Mouse (Mus musculus): Measurements from ENCODE around the gene Luc7l2. TPM values are rescaled to one million over a fixed set of nuclear protein-coding genes. Genes with fewer than 3 reads are reported as not detected.

Gene Luc7l2
- polyA plus RNA-seq, 1 experiment = 204 TPM

- Histone ChIP-seq H3K4me1 (ENCODE audit: control insufficient read depth, insufficient read depth, low read length) (peaks cover 30% of the 10 kb centered on the region), H3K27ac (ENCODE audit: insufficient read depth, low read depth, low read length) (no peak overlapping the region), H3K4me3 (ENCODE audit: insufficient read depth, low read length) (no peak overlapping the region)
- TF ChIP-seq CTCF (IDR thresholded peaks at IDR 0.05; ENCODE audit: low read depth, low read length) (no peak), POLR2A (IDR thresholded peaks at IDR 0.05; ENCODE audit: borderline replicate concordance, low read depth, low read length) (no peak)
Measured at GRCm38 (mm10) chr6:38642593-38642992, 91.5 kb downstream of the Luc7l2 start.

GRCm38 (mm10) chr6:38643039-38643438, 91.9 kb downstream of the Luc7l2 start:
- Histone ChIP-seq H3K27ac (ENCODE audit: insufficient read depth, low read depth, low read length) (no peak overlapping the region), H3K4me1 (ENCODE audit: control insufficient read depth, insufficient read depth, low read length) (peaks cover 27% of the 10 kb centered on the region), H3K4me3 (ENCODE audit: insufficient read depth, low read length) (no peak overlapping the region)
- TF ChIP-seq POLR2A (IDR thresholded peaks at IDR 0.05; ENCODE audit: borderline replicate concordance, low read depth, low read length) = no peak
- no peak for TF ChIP-seq CTCF (IDR thresholded peaks at IDR 0.05; ENCODE audit: low read depth, low read length)

- Histone ChIP-seq H3K4me1 (ENCODE audit: control insufficient read depth, insufficient read depth, low read length) (no peaks in the 10 kb centered on the region), H3K27ac (ENCODE audit: insufficient read depth, low read depth, low read length) (no peak overlapping the region)
- TF ChIP-seq CTCF (IDR thresholded peaks at IDR 0.05; ENCODE audit: low read depth, low read length) (no peak), POLR2A (IDR thresholded peaks at IDR 0.05; ENCODE audit: borderline replicate concordance, low read depth, low read length) (no peak)
Measured at GRCm38 (mm10) chr6:38649545-38649944, 98.4 kb downstream of the Luc7l2 start.

DNA sequence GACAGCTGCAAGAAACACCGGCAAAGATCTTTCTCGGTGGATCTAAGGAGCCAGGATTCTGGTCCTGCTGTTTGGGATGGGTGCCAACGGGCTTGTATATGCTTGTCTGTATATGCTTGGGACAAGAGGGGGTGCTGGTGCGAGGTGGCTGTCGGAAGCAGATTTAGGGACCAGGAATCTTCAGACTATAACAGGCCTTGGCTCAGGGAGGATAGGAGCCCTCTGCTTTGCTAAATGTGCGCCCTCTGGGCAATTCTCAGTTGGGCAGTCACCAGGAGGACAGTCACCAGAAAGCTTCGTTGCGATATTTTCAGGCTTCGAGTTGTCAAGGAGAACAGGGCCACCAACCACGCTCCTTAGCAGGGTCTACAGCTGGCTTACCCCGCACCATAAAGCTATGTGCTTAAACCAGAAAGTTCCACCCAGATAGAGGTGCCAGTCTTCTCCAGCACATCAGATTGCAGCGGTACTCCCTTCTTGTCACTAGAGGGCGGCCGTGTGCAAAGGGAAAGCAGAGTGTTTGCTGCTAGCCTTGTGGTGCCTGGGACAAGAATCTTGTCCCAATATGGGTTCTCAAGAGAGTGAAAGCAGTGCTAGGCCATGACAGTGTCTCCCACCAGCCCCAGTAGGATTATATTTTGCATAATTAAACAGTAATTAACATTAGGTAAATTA, 99.3 kb downstream of the Luc7l2 start:
- Histone ChIP-seq H3K4me1 (ENCODE audit: control insufficient read depth, insufficient read depth, low read length) (no peaks in the 10 kb centered on the region), H3K27ac (ENCODE audit: insufficient read depth, low read depth, low read length) (no peak overlapping the region), H3K4me3 (ENCODE audit: insufficient read depth, low read length) (no peak overlapping the region)
- TF ChIP-seq CTCF (IDR thresholded peaks at IDR 0.05; ENCODE audit: low read depth, low read length) (peak; percentile 76), POLR2A (IDR thresholded peaks at IDR 0.05; ENCODE audit: borderline replicate concordance, low read depth, low read length) (no peak)

More at GRCm38 (mm10) chr6:38649545-38649944, 98.4 kb downstream of the Luc7l2 start:
- no peak overlapping the region for H3K4me3 ChIP-seq (ENCODE audit: insufficient read depth, low read length)

Other genes starting within 250 kb of the Luc7l2 start
- 76.7 and 83.5 TPM in 2 replicates for gene Zc3hav1, start 196.7 kb upstream of the Luc7l2 start, polyA plus RNA-seq (2012; ENCODE audit: insufficient read depth, insufficient read length, missing spikeins)
- 0.32 and 1.7 TPM in 2 replicates for gene Ttc26, start 169.9 kb upstream of the Luc7l2 start, polyA plus RNA-seq (2012; ENCODE audit: insufficient read depth, insufficient read length, missing spikeins)
- 23.2 and 26.4 TPM in 2 replicates for gene Ubn2, start 117.4 kb upstream of the Luc7l2 start, polyA plus RNA-seq (2012; ENCODE audit: insufficient read depth, insufficient read length, missing spikeins)
- gene Fmc1, start 17.8 kb upstream of the Luc7l2 start, polyA plus RNA-seq (2012; ENCODE audit: insufficient read depth, insufficient read length, missing spikeins) = 11.6 and 11.7 TPM in 2 replicates
- 0.64 TPM in 1 of 2 replicates, not detected in the other for gene Klrg2, start 85.9 kb downstream of the Luc7l2 start, polyA plus RNA-seq (2012; ENCODE audit: insufficient read depth, insufficient read length, missing spikeins)
- gene Clec2l, start 111.7 kb downstream of the Luc7l2 start, polyA plus RNA-seq (2012; ENCODE audit: insufficient read depth, insufficient read length, missing spikeins) = not detected in 2 replicates

All from bone marrow macrophage, adult 2 months (primary cell).